Mouse (Mus musculus) mouse trophoblast stem cell (cell line): Measurements from ENCODE around the gene Phrf1.

ENCODE experiments used
- in situ Hi-C, 2 experiments: fragments of 300-500 bp; cut with MseI, MboI; formaldehyde crosslinking; loops; 2 replicates in 1 of 2; 3 replicates in 1 of 2; pipeline ENCODE4 v1.15.1; 2025

Gene Phrf1

GRCm38 (mm10) chr7:141228279-141229067, at the start of gene Phrf1:
Gene Phrf1, plus strand, starts transcription at chr7:141228784.
- in situ Hi-C loops, result no loop called here

GRCm38 (mm10) chr7:141188194-141188593, 40.4 kb upstream of the Phrf1 start:
- in situ Hi-C loops, result no loop called here

GRCm38 (mm10) chr7:141188733-141189132, 39.9 kb upstream of the Phrf1 start:
- in situ Hi-C loops, result no loop called here

DNA sequence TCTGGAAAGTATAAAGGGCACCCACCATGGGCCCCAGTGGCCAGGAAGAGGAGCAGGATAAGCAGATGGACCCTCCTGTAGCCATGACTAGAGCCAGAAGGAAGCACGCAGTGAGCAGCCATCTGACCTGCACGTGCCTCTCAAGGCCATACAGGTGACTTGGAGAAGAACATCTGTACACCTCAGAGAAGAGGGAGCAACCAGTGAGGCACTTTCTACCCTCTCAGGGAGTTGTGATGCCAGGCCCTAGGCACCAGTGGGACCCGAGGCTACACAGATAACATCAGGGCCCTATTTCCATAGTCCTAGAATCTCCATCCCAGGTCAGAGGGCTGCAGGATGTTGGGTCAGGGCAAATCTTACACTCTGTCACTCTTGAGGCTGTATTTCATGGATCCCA, 38.4 kb upstream of the Phrf1 start:
- in situ Hi-C loops, result no loop called here

DNA sequence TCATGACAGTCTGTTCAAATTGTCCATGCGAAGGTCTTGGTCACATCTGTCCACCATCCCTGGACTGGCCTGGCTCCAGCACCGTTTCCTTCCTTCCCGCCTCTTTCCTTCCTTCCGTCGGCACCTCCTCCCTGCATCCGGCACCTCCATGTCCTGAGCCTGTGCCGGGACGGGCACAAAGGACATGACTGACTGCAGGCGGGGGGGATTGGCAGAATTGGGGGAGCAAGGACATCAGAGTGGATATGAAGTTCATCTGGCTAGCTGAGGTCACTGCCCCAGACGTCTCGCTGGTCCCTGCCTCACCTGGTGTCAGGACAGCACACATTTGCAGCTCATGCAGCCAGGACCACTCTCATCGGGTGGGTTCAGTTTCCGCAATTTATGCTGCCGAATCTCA, 37.5 kb upstream of the Phrf1 start:
- in situ Hi-C loops, result no loop called here

DNA sequence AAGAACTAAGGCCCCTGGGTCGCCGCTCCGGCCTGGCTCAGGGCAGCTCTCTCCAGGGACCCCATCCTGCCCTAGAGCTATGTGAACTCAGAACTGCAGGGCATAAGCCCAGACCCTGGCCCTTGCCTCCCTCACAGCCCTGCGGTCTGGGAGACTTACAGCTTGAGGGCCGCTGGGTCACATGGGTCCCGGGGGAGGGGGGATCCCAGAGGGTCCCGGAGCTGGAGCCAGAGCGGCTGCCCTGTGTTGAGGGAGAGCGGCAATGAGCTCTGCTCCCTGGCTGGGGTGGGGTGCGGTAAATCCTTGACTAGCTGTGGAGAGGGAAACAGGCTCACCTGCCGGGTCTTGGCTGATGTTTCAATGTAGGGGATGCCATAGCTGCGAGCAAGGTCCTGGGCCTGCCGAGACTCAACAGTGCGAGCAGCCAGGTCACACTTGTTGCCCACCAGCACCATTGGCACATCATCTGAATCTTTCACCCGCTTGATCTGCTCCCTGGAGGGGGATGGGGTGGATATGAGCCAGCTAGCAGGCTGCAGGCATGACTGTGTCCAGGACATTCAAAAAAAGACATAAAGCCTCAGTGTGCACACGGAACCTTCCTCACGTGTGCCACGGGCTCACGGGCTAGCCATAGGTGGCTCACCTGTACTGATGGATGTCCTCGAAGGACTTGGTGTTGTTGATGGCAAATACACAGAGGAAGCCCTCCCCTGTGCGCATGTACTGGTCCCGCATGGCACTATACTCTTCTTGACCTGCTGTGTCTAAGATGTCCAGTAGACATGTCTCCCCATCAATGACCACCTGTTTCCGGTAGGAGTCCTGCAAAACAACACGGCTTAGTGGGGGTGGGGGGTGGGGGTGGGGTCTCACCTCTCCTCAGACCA, 36.5 kb upstream of the Phrf1 start:
- in situ Hi-C loops, result no loop called here

- in situ Hi-C loops, result no loop called here
These were observed 35.7 kb upstream of the Phrf1 start for GRCm38 (mm10) chr7:141192776-141193347.

GRCm38 (mm10) chr7:141193348-141193856, 35.2 kb upstream of the Phrf1 start:
- in situ Hi-C loops, result no loop called here

- in situ Hi-C loops, result no loop called here
These were observed 34.6 kb upstream of the Phrf1 start, which contains the start of the genes Hras and Lrrc56 for GRCm38 (mm10) chr7:141193948-141194347. Gene Hras, minus strand, starts transcription at chr7:141194005. Gene Lrrc56, plus strand, starts transcription at chr7:141194157.

GRCm38 (mm10) chr7:141194409-141194808, 34.2 kb upstream of the Phrf1 start:
- in situ Hi-C loops, result no loop called here

DNA sequence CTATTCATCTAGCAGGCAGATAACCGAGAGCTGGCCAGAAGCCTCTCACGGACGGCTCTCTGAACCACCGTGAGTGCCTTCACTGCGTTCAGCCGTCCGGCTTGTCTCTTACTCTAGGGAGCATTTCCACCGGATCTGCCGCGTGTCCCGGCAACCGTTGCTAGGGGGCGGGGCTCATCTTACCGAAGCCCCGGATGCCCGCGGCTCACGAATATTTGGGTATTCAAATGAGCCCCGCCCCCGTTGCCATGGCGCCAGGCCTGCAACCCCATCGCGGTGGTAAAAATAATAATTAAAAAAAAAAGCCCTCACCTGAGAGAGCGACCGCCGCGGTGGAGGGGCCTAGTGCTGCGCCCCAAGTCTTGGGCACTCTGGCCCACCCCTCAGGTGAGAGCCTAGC, 33.8 kb upstream of the Phrf1 start:
- in situ Hi-C loops, result no loop called here

DNA sequence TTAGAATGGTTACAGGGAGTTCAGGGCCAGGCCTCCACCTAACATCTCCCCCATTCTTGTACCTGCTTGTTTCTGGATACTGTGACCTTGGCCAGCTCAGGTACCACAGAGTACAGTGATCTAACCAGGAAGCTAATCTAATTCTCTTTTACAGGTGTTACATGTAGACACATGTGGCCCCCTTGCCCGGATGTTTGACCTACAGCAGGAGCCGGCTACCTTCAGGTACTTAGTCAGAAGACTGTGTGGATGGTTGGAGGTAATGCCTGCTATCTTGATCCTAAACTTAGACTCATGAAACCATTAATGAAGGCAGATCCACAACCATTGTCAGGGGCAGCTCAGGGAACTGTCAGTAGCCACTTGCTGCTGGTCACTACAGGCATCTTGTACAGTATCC, 32.8 kb upstream of the Phrf1 start:
- in situ Hi-C loops, result no loop called here

DNA sequence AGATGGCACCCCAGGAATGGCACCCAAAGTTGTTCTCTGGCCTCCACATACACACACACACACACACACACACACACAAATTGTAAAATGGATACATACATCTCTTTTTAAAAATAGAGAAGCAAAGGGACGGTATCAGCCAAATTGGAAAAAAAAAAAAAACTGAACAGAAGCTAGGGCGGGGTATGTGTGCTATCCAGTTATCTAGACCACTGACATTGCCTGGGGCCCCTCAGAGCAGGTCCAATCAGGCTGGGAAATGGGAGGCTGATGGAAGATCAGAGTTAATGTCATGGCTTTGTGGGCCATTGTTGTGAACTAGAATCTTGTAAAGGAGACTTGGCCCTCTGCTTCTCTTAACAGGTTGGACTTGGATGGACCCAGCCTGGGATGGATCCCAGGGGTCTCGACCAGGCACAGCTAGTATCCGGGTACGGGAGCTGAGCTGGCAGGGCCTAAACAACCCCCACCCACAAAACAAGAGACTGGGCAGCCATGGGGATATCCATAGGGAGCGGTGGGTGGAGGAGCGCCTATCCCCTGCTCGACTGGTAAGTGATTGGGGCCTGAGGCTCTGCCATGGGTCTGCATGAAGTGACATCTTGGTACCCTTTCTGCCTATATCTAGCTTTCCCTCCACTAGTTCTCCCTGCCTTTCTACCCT, 31.8 kb upstream of the Phrf1 start:
- in situ Hi-C loops, result no loop called here

DNA sequence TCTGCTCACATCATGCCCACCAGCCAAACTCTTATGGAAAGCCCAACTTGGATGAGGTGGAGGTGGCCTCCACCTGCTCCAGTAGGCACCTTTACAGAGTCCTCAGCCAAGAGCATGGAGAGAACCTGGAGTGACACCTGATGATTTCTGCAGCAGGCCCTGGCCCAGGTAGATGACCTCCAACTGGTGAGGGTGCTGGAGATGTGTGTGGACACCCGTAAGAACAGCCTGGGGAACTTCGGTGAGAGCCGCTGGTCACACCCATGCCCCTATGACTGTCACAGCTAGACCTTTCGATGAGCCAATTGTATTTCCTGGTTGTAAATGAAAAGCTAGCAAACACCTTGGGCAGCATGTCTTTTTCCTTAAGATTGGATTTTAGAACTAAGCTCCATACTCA, 30.5 kb upstream of the Phrf1 start:
- in situ Hi-C loops, result no loop called here

- in situ Hi-C loops, result no loop called here
These were observed 24.0 kb upstream of the Phrf1 start for GRCm38 (mm10) chr7:141204546-141204945.

DNA sequence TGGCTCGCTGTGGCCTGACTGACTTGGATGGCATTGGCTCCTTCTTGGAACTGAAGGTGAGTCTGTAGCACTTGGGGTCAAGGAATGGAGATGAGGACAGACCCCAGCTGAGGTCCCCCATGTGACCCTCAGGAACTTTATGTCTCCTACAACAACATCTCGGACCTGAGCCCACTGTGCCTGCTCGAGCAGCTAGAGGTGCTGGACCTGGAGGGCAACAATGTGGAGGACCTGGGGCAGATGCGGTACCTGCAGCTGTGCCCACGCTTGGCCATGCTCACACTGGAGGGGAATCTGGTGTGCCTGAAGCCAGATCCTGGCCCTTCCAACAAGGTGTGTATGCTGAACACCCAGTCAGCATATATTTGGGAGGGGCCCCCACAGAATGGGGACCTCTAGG, 23.1 kb upstream of the Phrf1 start:
- in situ Hi-C loops, result no loop called here

- in situ Hi-C loops, result no loop called here
These were observed 22.2 kb upstream of the Phrf1 start for GRCm38 (mm10) chr7:141206182-141206937.

- in situ Hi-C loops, result no loop called here
These were observed 19.1 kb upstream of the Phrf1 start for GRCm38 (mm10) chr7:141209526-141209925.

DNA sequence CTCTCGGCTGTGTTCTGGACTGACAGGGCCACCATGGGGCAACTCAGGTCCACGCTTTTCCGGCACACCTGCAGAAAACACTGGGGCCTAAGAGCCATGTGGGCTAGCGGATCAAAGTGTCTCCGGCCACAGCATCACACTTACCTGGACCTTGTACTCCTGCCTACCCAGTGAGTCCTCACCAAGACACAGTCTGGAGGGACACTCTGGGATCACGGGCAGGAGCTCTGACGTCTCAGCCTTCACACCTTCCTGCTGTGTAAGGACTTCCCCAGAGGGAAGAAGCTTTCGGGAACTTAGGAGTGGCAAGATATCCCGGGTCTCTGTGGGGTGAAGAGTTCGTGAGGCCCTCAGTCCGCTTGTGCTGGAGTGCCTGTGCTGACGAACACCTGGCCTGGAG, 18.4 kb upstream of the Phrf1 start:
- in situ Hi-C loops, result no loop called here

DNA sequence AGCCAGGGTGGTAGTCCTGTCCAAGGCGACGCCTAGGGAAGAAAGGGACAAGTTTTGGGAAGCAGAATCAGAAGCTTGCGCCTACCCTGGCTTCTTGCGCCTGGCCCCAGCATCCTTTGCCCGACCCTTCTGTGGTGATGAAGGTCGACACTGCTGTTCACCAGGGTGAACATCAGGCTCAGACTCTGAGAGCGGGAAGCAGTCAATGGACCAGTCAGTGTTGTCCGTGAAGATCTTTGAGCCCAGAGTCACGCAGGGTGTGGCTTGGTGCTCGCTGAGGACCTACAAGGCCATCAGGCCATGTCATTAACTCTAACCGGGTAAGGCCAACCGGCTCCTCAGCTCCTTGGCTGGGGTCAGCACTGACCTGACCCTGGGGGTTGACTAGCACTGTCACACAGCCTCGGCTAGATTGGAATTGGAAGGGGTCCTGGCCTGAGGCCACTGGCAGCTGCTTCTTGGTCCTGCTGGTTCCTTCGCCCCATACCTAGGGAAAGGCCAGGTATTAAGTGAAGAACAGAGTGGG, 17.9 kb upstream of the Phrf1 start:
- in situ Hi-C loops, result no loop called here

- in situ Hi-C loops, result no loop called here
These were observed 15.5 kb upstream of the Phrf1 start for GRCm38 (mm10) chr7:141213133-141213532.
